Mouse (Mus musculus) intestine, embryonic 14.5 days (tissue): ENCODE data around the gene Nepro. TPM values are rescaled to one million over a fixed set of nuclear protein-coding genes. Genes with fewer than 3 reads are reported as not detected.

Experiments
- ATAC-seq: fragments of 200-750 bp; cut with Nextera tagmentation; replicated peaks from 2 replicates; pipeline ENCODE4 v1.8.0; 2017; ENCODE audit warnings: low read depth, moderate number of reproducible peaks, moderate TSS enrichment, moderate library complexity; ENCODE audit not compliant: low FRiP score, low TSS enrichment
- DNase-seq: peaks from one replicate; pipeline ENCODE4 v3.0.0-alpha.2; 2018; ENCODE audit warnings: low spot score
- H3K27ac ChIP-seq: fragments of 300-500 bp; sonication (generic); 2 replicates; pipeline ENCODE4 v1.5.1; 2014; ENCODE audit warnings: low read depth, mild to moderate bottlenecking, control low read depth
- H3K27me3 ChIP-seq: fragments of 300-500 bp; sonication (generic); replicated peaks from 2 replicates; pipeline ENCODE4 v1.6.1; 2014; ENCODE audit warnings: low read length, control low read depth; ENCODE audit not compliant: control insufficient read depth, insufficient read depth
- H3K36me3 ChIP-seq: fragments of 300-500 bp; sonication (generic); 2 replicates; pipeline ENCODE4 v1.6.1; 2014; ENCODE audit warnings: low read length, control low read depth; ENCODE audit not compliant: control insufficient read depth, insufficient read depth
- H3K4me1 ChIP-seq: fragments of 300-500 bp; sonication (generic); replicated peaks from 2 replicates; pipeline ENCODE4 v1.6.1; 2014; ENCODE audit warnings: low read length, control low read depth, mixed read lengths; ENCODE audit not compliant: control insufficient read depth, insufficient read depth
- H3K4me2 ChIP-seq: fragments of 300-500 bp; sonication (generic); 2 replicates; pipeline ENCODE4 v1.6.1; 2014; ENCODE audit warnings: low read length
- H3K4me3 ChIP-seq: fragments of 300-500 bp; sonication (generic); 2 replicates; pipeline ENCODE4 v1.5.1; 2014; ENCODE audit warnings: low read depth, low read length, control low read depth, mixed read lengths
- H3K9ac ChIP-seq: fragments of 300-500 bp; sonication (generic); 2 replicates; pipeline ENCODE4 v1.6.1; 2014; ENCODE audit warnings: mild to moderate bottlenecking, low read length
- H3K9me3 ChIP-seq: fragments of 300-500 bp; sonication (generic); 2 replicates; pipeline ENCODE4 v1.6.1; 2016; ENCODE audit warnings: low read length, control low read depth; ENCODE audit not compliant: control insufficient read depth
- WGBS: fragments of 180-500 bp; shearing (Covaris S2); extraction: QIAGEN DNeasy Blood & Tissue Kit; methylation state at CpG from one replicate; pipeline ENCODE4 v1.1.7; 2014; 5-methylcytosine and 5-hydroxymethylcytosine counted together
- polyA plus RNA-seq: library from polyadenylated mRNA; unstranded; fragments of >200 nt; fragmentation: Nextera tagmentation; extraction: Ambion mirVana; gene quantifications from 2 replicates; pipeline ENCODE4 v1.2.1, GENCODE M21; 2014

Gene Nepro
- polyA plus RNA-seq, 1 experiment from 2014 or later: 11.3 TPM

DNA sequence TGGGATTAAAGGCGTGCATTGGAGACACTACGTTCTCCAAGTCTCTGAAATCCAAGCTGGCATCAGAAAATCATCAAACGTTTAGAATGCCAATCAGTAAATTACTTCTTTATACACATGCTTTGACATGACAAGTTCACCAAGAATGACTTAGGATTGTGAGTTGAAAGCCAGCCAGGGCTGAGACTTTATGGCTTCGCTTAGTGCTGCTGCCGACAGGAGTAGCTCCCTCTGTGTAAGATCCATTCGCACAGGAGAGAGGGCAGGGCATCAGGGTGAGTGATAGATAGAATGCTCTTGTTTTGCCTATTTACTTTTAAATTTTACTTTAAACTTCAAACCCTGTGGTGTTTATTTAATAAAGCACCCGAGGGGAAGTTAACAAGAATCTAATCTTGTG, 43.4 kb downstream of the Nepro start:
- Histone ChIP-seq H3K9me3 (no peaks in the 10 kb centered on the region), H3K4me2 (no peak overlapping the region), H3K4me1 (no peaks in the 10 kb centered on the region), H3K36me3 (no peaks in the 10 kb centered on the region), H3K4me3 (no peak overlapping the region), H3K27ac (no peak overlapping the region), H3K27me3 (no peaks in the 10 kb centered on the region), H3K9ac (no peak overlapping the region)
- no peak for ATAC-seq
- WGBS: 86% methylated on average over 7 of the region's 7 CpGs
- DNase-seq: no peak

DNA sequence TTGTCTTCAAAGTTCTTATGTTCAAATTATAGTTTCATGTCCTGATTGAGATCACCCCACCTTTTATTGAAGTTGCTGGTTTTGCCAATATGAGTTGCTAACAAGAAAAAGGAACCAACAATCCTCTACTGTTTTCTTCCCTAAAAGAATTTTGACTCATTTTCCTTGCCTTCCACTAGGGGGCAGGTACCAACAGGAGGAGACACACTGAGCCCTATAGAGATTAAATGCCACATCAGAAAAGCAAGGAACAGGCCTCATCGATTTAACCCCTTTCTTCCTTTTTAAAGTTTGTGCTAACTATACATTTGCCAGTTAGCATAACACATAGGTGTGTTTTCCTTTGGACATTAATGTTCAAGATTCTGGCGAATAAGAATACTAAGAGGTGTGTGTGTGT, 43.9 kb downstream of the Nepro start:
- no peak for DNase-seq
- 0 out of 2 replicates have a peak, but pooled peaks have one; percentile 47 for ATAC-seq
- H3K4me2 ChIP-seq: no peak overlapping the region
- WGBS: 43% methylated on average over 2 of the region's 2 CpGs
- H3K27ac ChIP-seq: no peak overlapping the region
- no peaks in the 10 kb centered on the region for H3K36me3 ChIP-seq
- H3K4me1 ChIP-seq: no peaks in the 10 kb centered on the region
- H3K9ac ChIP-seq: no peak overlapping the region
- H3K9me3 ChIP-seq: no peaks in the 10 kb centered on the region
- H3K4me3 ChIP-seq: no peak overlapping the region
- H3K27me3 ChIP-seq: no peaks in the 10 kb centered on the region

DNA sequence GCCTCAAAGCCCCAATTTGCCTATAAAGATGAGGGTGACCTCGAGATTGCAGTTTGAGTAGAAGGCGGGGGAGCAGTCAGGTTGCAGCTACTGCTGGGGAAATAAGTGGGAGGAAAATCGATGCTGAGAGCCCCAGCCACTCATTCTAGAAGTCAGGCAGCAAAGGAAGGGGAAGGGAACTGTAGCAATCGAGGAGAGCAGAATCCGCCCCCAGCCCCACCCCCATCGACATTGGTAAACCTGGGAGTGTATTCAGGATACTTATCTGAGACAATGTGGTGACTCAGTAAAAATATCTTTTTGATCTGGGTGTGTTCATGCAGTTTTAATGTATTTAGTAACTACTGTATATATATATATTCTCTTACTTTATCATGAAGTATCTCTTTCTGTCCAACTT, 48.5 kb downstream of the Nepro start:
- Histone ChIP-seq H3K36me3 (no peaks in the 10 kb centered on the region), H3K4me1 (no peaks in the 10 kb centered on the region), H3K9me3 (no peaks in the 10 kb centered on the region), H3K27me3 (no peaks in the 10 kb centered on the region), H3K4me3 (no peak overlapping the region), H3K9ac (no peak overlapping the region), H3K27ac (no peak overlapping the region), H3K4me2 (no peak overlapping the region)
- 79% methylated on average over 6 of the region's 6 CpGs for WGBS
- ATAC-seq (no peak), DNase-seq (no peak)

DNA sequence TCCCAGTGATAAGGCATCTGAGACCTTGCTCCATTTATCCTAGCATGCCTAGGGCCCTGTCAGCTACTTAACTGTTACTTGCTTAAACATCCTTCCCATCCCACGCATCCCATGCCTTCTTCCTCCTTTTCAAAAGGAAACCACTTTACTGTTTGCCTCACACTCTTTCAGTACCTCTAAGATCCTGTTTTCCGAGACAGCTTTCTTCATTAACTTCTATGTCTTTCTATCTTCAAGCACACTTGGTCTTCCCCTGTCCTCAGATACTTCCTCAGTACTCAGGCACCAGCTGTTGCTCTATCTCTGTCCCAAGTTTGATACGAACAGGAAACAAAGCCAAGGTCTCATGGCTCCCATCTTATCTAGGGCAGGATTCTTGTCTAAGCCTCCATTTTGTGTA, 49.6 kb downstream of the Nepro start:
- DNase-seq (no peak), ATAC-seq (no peak)
- no peaks in the 10 kb centered on the region for H3K27me3 ChIP-seq
- WGBS: 89% methylated on average over 3 of the region's 3 CpGs
- H3K4me1 ChIP-seq: no peaks in the 10 kb centered on the region
- no peak overlapping the region for H3K4me2 ChIP-seq
- no peaks in the 10 kb centered on the region for H3K36me3 ChIP-seq
- H3K27ac ChIP-seq: no peak overlapping the region
- no peak overlapping the region for H3K4me3 ChIP-seq
- no peak overlapping the region for H3K9ac ChIP-seq
- H3K9me3 ChIP-seq: no peaks in the 10 kb centered on the region

DNA sequence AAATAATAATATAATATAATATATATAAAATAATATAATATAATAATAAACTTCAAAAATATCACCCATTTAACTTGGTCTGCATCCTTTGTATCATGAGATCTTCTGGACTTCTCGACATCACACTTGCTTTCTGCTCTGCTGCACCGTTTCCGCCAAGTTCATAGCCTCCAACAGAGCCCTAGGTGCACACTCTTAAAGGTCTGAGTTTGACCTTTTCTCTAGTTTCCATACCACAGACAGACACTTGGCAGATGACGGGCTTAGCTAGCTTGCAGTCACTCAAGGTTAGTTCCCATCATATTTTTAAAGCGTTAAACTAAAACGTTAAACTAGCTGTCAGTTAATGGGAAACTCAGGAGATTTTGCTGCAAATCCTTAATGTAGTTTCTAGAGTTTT, 50.1 kb downstream of the Nepro start:
- H3K36me3 ChIP-seq: no peaks in the 10 kb centered on the region
- DNase-seq (no peak), ATAC-seq (no peak)
- no peaks in the 10 kb centered on the region for H3K4me1 ChIP-seq
- H3K27ac ChIP-seq: no peak overlapping the region
- H3K4me3 ChIP-seq: no peak overlapping the region
- 84% methylated on average over 6 of the region's 6 CpGs for WGBS
- no peaks in the 10 kb centered on the region for H3K27me3 ChIP-seq
- no peaks in the 10 kb centered on the region for H3K9me3 ChIP-seq
- H3K4me2 ChIP-seq: no peak overlapping the region
- H3K9ac ChIP-seq: no peak overlapping the region

- peak overlapping the region; percentile 24; the same call in 1 of the 2 replicates for H3K4me2 ChIP-seq
- H3K36me3 ChIP-seq: no peaks in the 10 kb centered on the region
- no peaks in the 10 kb centered on the region for H3K4me1 ChIP-seq
- H3K9me3 ChIP-seq: no peaks in the 10 kb centered on the region
- ATAC-seq (no peak), DNase-seq (no peak)
- no peak overlapping the region for H3K27ac ChIP-seq
- no peak overlapping the region for H3K9ac ChIP-seq
- 62% methylated on average over 17 of the region's 17 CpGs for WGBS
- no peak overlapping the region for H3K4me3 ChIP-seq
- H3K27me3 ChIP-seq: no peaks in the 10 kb centered on the region
Observed at GRCm38 (mm10) chr16:44778538-44779147, 54.5 kb downstream of the Nepro start.

- no peak for DNase-seq
- H3K27ac ChIP-seq: no peak overlapping the region
- WGBS: 79% methylated on average over 5 of the region's 5 CpGs
- no peak overlapping the region for H3K4me3 ChIP-seq
- ATAC-seq: no peak
- no peak overlapping the region for H3K4me2 ChIP-seq
- H3K36me3 ChIP-seq: no peaks in the 10 kb centered on the region
- no peaks in the 10 kb centered on the region for H3K9me3 ChIP-seq
- H3K27me3 ChIP-seq: no peaks in the 10 kb centered on the region
- H3K9ac ChIP-seq: no peak overlapping the region
- H3K4me1 ChIP-seq: no peaks in the 10 kb centered on the region
Observed at GRCm38 (mm10) chr16:44779494-44779893, 55.4 kb downstream of the Nepro start.

DNA sequence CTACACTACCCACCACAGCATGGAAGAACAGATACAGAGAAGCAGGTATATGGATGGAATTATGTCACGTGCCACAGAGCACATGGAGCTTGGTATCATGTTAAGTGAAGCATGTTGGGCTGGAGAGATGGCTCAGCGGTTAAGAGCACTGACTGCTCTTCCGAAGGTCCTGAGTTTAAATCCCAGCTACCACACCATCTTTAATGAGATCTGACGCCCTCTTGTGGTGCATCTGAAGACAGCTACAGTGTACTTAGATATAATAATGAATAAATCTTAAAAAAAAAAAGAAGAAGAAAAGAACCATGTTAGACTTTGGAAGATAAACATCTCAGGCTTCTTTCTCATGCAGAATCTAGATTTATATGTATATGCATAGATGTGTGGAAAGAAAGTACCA, 56.6 kb downstream of the Nepro start:
- Histone ChIP-seq H3K27me3 (no peaks in the 10 kb centered on the region), H3K4me2 (no peak overlapping the region), H3K36me3 (no peaks in the 10 kb centered on the region), H3K27ac (no peak overlapping the region), H3K4me3 (no peak overlapping the region), H3K4me1 (no peaks in the 10 kb centered on the region), H3K9me3 (no peaks in the 10 kb centered on the region), H3K9ac (no peak overlapping the region)
- ATAC-seq (no peak), DNase-seq (no peak)
- WGBS: 72% methylated on average over 4 of the region's 4 CpGs
